Mouse (Mus musculus): ENCODE data around the gene Col26a1. TPM values are rescaled to one million over a fixed set of nuclear protein-coding genes. Genes with fewer than 3 reads are reported as not detected.

Gene Col26a1
- total RNA-seq, 2 experiments from 2014 or later = 5.2 to 6.6 TPM

DNA sequence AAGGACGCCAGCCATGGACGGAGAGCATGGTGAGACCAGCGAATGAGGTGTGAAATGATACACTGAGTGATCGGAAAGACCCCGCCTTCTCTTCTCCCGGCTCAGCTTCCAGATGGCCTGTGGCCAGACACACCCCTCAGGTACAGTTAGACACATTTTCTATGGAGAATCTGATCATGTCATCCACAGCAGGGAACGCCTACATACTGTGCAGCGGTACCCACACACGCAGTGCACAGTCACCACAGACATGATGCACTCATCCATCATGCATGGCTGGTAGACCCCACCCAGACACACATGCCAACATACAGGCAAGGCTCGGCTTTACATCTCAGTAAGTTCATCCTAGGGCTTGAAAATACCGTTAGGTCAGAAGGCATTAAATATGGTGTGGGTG, 63.3 kb downstream of the Col26a1 start:
- intact Hi-C loops (cut with DNase I) = no loop called here
- DNase-seq = no peak

DNA sequence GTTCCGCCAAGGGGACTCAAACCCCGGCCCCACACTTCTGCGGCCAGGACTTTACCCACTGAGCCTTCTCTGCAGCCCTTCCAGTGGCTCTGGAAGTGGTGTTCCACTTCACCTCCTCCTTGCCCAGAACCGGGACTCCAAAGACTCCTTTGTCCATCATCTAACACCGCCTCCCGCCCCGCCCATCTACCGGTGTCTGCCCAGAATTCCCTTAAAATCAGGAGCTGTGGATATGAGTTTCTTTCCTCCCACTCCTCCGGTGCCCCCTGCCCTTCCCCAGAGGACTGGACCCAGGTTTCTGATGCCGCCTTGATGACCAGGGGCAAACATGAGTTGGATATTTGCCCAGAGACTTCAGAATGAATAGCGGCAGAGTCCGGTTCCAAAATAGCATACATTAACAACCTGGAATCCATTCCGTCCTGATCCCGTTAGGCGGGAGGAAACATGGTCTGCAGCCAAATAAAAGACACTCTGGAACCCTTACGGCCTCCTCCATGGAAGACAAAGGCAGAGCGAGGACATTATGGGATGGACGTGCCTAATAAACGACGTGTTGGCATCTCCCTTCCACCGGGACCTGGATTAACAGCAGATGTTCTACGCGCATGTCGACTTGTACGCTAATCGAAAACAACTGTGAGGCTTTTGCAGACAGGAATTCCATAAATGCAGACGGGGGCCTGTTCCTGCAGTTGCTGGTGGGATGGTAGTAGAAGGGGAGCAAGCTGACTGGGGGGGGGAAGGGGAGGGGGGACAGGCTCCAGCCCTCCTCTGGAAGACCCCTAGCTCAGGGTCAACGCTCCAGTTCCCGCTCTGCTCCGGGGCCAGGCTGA, 72.3 kb downstream of the Col26a1 start:
- peak; percentile 9 to 30 for DNase-seq
- intact Hi-C loops (cut with DNase I) = no loop called here

DNA sequence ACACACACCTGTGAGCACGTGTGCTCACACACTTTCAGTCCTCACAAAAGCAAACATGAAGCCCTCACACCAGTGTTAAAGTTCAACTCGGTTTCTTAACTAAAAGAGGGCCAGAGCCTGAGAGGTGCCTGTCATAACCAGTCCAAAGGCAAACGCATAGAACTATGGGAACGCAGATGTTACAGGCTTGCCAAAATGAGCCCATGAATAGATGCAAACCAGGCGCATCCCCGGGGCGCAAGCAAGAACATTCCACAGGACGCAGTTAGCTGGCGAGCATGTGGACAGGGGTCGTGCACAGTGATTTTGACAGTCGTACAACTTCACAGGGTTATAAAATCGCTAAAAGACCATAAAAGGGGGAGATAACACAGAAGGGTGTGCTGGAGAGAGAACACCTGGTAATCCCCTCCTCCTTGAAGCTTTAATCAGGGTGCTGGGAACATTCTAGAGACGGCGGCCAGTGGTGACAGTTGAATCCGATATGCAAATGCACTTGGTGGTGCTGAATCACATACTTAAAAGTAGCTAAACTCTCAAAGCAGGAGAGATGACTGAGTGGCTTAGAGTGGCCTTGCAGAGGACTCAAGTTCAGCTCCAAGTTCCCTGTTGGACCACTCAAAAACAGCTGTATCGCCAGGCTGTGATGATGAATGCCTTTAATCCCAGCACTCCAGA, 76.5 kb downstream of the Col26a1 start:
- intact Hi-C loops (cut with DNase I) = no loop called here
- no peak for DNase-seq

GRCm38 (mm10) chr5:136805019-136805418, 78.0 kb downstream of the Col26a1 start:
- peak in 1 of 2 experiments; percentile 15 for DNase-seq

DNA sequence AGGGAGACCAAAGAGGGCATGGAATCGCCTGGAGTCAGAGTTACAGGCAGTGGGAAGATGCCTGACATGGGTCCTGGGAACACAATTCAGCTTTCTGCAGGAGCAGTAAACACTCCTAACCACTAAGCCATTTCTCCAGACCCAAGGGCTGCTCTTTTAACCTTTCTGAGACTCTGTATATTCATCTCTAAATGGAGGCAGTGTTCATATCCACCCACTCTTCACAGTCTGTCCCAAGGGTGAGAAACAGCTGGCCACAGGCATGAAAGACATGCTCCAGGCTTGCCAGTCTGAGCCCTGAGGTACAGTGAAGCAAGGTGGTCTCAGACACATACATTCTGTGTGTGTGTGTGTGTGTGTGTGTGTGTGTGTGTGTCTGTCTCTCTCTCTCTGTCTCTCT, 78.8 kb downstream of the Col26a1 start:
- intact Hi-C loops (cut with DNase I) = no loop called here
- DNase-seq = no peak

More at GRCm38 (mm10) chr5:136805019-136805418, 78.0 kb downstream of the Col26a1 start:
- intact Hi-C loops (cut with DNase I) = no loop called here

DNA sequence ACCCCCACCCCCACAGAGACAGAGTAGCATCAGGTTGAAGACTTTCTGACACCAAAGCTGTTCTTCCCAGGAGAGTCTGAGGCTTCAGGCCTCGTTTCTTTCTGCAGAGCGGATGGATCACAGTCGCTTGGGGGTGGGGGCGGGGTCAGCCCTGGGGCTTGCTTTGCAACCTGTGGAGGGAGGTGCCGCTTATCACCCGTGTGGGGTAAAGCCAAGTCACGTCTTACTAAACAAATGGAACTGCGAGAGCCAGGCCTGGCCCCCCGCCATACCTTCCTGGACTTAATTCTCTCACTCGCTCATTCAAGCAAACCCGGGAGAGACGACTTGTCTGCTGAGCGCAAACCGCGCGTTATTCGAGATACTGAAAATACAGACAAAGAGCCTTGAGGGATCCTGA, 80.3 kb downstream of the Col26a1 start:
- intact Hi-C loops (cut with DNase I) = no loop called here
- DNase-seq = peak; percentile 37 to 47

DNA sequence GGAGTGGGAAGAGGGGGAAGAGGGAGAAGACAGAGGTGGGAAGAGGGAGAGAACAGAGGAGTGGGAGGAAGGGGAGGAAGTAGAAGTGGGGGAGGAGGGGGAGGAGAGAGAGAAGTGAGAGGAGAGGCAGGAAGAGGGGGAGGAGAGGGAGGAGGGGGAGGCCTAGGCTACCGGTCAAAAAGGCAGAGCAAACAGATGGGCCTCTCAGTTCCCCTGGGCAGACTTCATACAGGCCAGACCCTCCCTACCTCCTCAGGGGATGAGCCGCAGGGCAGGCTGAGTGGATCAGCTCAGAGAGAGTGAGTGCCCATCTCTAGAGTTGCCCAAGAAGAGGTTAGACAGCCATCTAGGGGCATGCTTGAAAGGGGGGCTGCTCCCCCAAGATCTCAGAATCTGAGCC, 86.1 kb downstream of the Col26a1 start:
- intact Hi-C loops (cut with DNase I) = no loop called here
- DNase-seq = no peak

GRCm38 (mm10) chr5:136793807-136794206, 89.2 kb downstream of the Col26a1 start:
- intact Hi-C loops (cut with DNase I) = no loop called here
- no peak for DNase-seq

GRCm38 (mm10) chr5:136792541-136792940, 90.5 kb downstream of the Col26a1 start:
- intact Hi-C loops (cut with DNase I) = no loop called here
- DNase-seq = no peak

DNA sequence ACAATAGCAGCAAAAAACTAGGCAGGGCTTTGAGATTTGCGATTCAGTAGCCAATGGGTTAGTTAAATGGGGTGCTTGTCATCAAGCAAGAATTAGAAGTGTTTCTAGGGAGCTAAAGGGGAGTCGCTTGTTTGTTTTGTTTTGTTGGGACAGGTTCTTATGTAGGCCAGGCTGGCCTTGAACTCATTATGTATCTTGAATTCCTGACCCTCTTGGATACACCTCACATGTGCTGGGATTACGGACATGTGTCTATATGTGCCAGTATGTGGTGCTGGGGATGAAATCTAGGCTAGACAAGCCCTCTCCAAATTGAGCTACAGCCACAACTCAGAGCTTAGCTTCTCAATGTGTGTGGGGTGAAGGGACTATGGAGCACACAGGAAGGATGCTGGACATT, 91.8 kb downstream of the Col26a1 start:
- no peak for DNase-seq
- intact Hi-C loops (cut with DNase I) = no loop called here

- intact Hi-C loops (cut with DNase I) = loop anchor here (1.0 kb wide), 1 partner anchor 91 kb away; no protein-coding TSS in a partner anchor
- peak; percentile 86 to 95 for DNase-seq
Observed at GRCm38 (mm10) chr5:136790570-136791196, 92.3 kb downstream of the Col26a1 start.

GRCm38 (mm10) chr5:136784531-136784930, 98.5 kb downstream of the Col26a1 start:
- intact Hi-C loops (cut with DNase I) = no loop called here
- DNase-seq = peak; percentile 6 to 21

- intact Hi-C loops (cut with DNase I) = no loop called here
- DNase-seq = no peak
Observed at GRCm38 (mm10) chr5:136782600-136782999, 100.4 kb downstream of the Col26a1 start.

GRCm38 (mm10) chr5:136780465-136780864, 102.5 kb downstream of the Col26a1 start:
- peak; percentile 16 to 59 for DNase-seq
- intact Hi-C loops (cut with DNase I) = no loop called here

GRCm38 (mm10) chr5:136779946-136780345, 103.1 kb downstream of the Col26a1 start:
- intact Hi-C loops (cut with DNase I) = no loop called here
- no peak for DNase-seq

- peak in 1 of 2 experiments; percentile 17 for DNase-seq
- intact Hi-C loops (cut with DNase I) = no loop called here
Observed at GRCm38 (mm10) chr5:136775548-136775947, 107.5 kb downstream of the Col26a1 start.

DNA sequence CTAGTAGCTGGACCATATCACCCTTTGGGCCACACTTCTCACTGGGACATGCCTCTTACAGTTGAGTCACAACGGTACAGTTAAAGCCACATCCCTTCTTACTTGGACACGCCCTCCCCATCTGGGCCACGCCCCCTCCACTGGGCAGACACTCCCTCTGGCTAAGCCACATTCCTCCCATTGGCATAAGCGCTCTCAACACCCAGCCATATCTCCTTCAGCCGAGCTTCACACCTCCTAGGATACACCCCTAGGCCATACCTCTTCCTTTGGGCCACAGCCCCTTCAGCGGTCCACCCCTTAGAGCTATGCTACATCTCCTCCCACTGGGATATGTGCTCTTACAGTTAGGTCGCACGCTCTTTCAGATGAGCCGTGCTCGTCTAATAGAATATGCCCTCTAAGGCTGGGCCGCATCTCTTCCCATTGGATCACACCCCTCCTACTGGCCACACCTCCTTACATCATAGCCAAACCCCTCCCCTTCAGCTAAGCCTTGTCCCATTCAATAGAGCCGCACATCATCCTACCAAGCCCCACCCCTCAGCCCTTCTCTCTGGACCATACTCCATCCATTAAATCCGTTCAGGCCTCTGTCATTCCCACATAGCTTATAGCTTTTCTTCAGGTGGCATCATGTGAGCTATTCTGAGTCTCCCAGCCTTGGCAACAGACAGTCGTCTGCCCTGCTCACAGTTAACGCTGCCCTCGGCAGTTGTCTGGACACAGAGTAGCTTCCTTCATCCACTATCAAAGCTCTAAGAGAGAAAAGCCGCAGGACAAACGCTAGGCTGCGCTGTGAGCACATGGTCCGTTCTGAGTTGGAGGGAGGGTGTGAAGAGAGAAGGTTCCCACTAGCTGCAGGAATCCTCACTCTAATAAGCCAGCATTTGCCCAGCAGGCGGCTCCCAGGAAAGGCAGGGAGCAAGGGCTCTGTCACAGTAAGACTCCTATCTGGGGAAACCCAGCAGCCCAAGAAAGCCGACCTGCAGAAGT, 109.7 kb downstream of the Col26a1 start:
- DNase-seq = no peak
- intact Hi-C loops (cut with DNase I) = no loop called here

DNA sequence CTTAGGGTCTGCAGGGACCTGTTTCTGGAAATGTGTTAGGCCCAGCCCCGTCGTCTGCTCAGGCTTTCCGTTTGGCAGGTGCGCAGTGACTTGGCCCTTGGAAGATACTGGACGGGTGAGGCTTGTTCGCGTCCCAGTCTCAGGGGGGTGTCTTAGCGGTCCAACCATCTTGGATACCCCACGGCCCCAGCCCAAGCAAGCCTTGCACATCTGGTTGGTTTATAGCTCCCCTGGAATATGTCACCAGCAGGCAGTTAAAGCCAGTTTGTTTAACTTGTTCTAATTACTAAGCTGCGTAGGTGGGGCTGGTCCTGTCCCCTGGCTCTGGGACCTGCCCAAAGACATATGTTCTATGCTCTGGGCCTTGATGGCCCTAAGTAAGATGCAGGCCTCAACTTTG, 111.9 kb downstream of the Col26a1 start:
- DNase-seq = no peak
- intact Hi-C loops (cut with DNase I) = no loop called here

- DNase-seq = no peak
- intact Hi-C loops (cut with DNase I) = no loop called here
Observed at GRCm38 (mm10) chr5:136767304-136767703, 115.7 kb downstream of the Col26a1 start.

GRCm38 (mm10) chr5:136764157-136764669, 118.8 kb downstream of the Col26a1 start:
- DNase-seq = no peak
- intact Hi-C loops (cut with DNase I) = no loop called here
